Mouse (Mus musculus) heart, postnatal 0 days (tissue): Measurements from ENCODE around the gene Slc39a11. TPM values are rescaled to one million over a fixed set of nuclear protein-coding genes. Genes with fewer than 3 reads are reported as not detected.

Experiments
- ATAC-seq: fragments of 200-750 bp; cut with Nextera tagmentation; 2 replicates; pipeline ENCODE4 v1.8.0; 2017; ENCODE audit warnings: low read depth, moderate number of reproducible peaks, moderate library complexity; ENCODE audit not compliant: insufficient read depth
- DNase-seq: peaks from one replicate; pipeline ENCODE4 v3.0.0-alpha.2; 2016; ENCODE audit warnings: low spot score
- H3K27ac ChIP-seq: fragments of 300-500 bp; sonication (generic); 2 replicates; pipeline ENCODE4 v1.5.1; 2014; ENCODE audit warnings: low read depth, mild to moderate bottlenecking
- H3K27me3 ChIP-seq: fragments of 300-500 bp; sonication (generic); 2 replicates; pipeline ENCODE4 v1.6.1; 2014; ENCODE audit warnings: low read length, mixed read lengths; ENCODE audit not compliant: control insufficient read depth, insufficient read depth
- H3K36me3 ChIP-seq: fragments of 300-500 bp; sonication (generic); replicated peaks from 2 replicates; pipeline ENCODE4 v1.6.1; 2014; ENCODE audit warnings: low read length, mixed read lengths; ENCODE audit not compliant: control insufficient read depth, insufficient read depth
- H3K4me1 ChIP-seq: fragments of 300-500 bp; sonication (generic); 2 replicates; pipeline ENCODE4 v1.6.1; 2014; ENCODE audit warnings: antibody characterized with exemption; ENCODE audit not compliant: control insufficient read depth, insufficient read depth
- H3K4me2 ChIP-seq: fragments of 300-500 bp; sonication (generic); 2 replicates; pipeline ENCODE4 v1.6.1; 2014; ENCODE audit warnings: low read depth, mild to moderate bottlenecking, low read length, moderate library complexity
- H3K4me3 ChIP-seq: fragments of 300-500 bp; sonication (generic); 2 replicates; pipeline ENCODE4 v1.5.1; 2014; ENCODE audit warnings: low read depth, low read length
- H3K9ac ChIP-seq: fragments of 300-500 bp; sonication (generic); replicated peaks from 2 replicates; pipeline ENCODE4 v1.6.1; 2014; ENCODE audit warnings: low read depth, low read length, mixed read lengths
- H3K9me3 ChIP-seq: fragments of 300-500 bp; sonication (generic); replicated peaks from 2 replicates; pipeline ENCODE4 v1.6.1; 2016; ENCODE audit warnings: low read length; ENCODE audit not compliant: control insufficient read depth
- CTCF ChIP-seq: IDR thresholded peaks from 2 replicates; pipeline ENCODE4 v1.5.1; 2016; ENCODE audit warnings: antibody characterized with exemption, control low read depth, low read depth
- EP300 ChIP-seq: IDR thresholded peaks from 2 replicates; pipeline ENCODE4 v1.6.1; 2016; ENCODE audit warnings: antibody characterized with exemption, low read depth
- WGBS: fragments of 180-500 bp; shearing (Covaris S2); extraction: QIAGEN DNeasy Blood & Tissue Kit; methylation state at CpG from one replicate; pipeline ENCODE4 v1.1.7; 2014; 5-methylcytosine and 5-hydroxymethylcytosine counted together
- polyA plus RNA-seq: library from polyadenylated mRNA; unstranded; fragments of >200 nt; fragmentation: Nextera tagmentation; extraction: Ambion mirVana; gene quantifications from 2 replicates; pipeline ENCODE4 v1.2.1, GENCODE M21; 2015
- total RNA-seq: library from RNA; depleted of rRNA; stranded (reverse); fragments of >200 nt; gene quantifications from 2 replicates; pipeline ENCODE4 v1.2.3, GENCODE M21; 2014; ENCODE audit warnings: low replicate concordance

The Slc39a11 gene
- total and polyA plus RNA-seq, 2 experiments from 2014 or later: 8.6 to 16.3 TPM

GRCm38 (mm10) chr11:113436299-113436698, 213.6 kb downstream of the Slc39a11 start:
- WGBS: 87% methylated on average over 6 of the region's 6 CpGs
- no peak for ATAC-seq

GRCm38 (mm10) chr11:113435696-113436095, 214.2 kb downstream of the Slc39a11 start:
- Histone ChIP-seq H3K27ac (no peak overlapping the region), H3K9me3 (peaks cover under 1% of the 10 kb centered on the region; the same call in 1 of the 2 replicates), H3K4me2 (no peak overlapping the region), H3K4me3 (no peak overlapping the region), H3K9ac (no peak overlapping the region), H3K27me3 (no peaks in the 10 kb centered on the region), H3K4me1 (peaks cover 9% of the 10 kb centered on the region; the same call in 1 of the 2 replicates), H3K36me3 (no peaks in the 10 kb centered on the region)
- WGBS: 68% methylated on average over 5 of the region's 5 CpGs
- DNase-seq (no peak), ATAC-seq (no peak; the same call in 1 of the 2 replicates)
- TF ChIP-seq CTCF: no peak

More at GRCm38 (mm10) chr11:113436299-113436698, 213.6 kb downstream of the Slc39a11 start:
- no peak overlapping the region for H3K27ac ChIP-seq
- no peak overlapping the region for H3K9ac ChIP-seq
- no peak for DNase-seq
- no peaks in the 10 kb centered on the region for H3K27me3 ChIP-seq
- H3K9me3 ChIP-seq: peaks cover 6% of the 10 kb centered on the region
- no peak overlapping the region for H3K4me3 ChIP-seq
- H3K4me2 ChIP-seq: no peak overlapping the region
- no peaks in the 10 kb centered on the region for H3K36me3 ChIP-seq
- peaks cover 9% of the 10 kb centered on the region; the same call in 1 of the 2 replicates for H3K4me1 ChIP-seq
- TF ChIP-seq CTCF (no peak), EP300 (no peak)

- no peak for DNase-seq
- no peak for TF ChIP-seq CTCF
- no peak for TF ChIP-seq EP300
- H3K9me3 ChIP-seq: no peaks in the 10 kb centered on the region
- no peaks in the 10 kb centered on the region for H3K36me3 ChIP-seq
- no peaks in the 10 kb centered on the region for H3K27me3 ChIP-seq
- H3K4me1 ChIP-seq: peaks cover 9% of the 10 kb centered on the region; the same call in 1 of the 2 replicates
- H3K27ac ChIP-seq: no peak overlapping the region
- 76% methylated on average over 7 of the region's 7 CpGs for WGBS
- H3K4me3 ChIP-seq: no peak overlapping the region
- ATAC-seq: no peak
- no peak overlapping the region for H3K9ac ChIP-seq
- H3K4me2 ChIP-seq: no peak overlapping the region
Observed at GRCm38 (mm10) chr11:113431161-113431560, 218.7 kb downstream of the Slc39a11 start.

- no peak for DNase-seq
- H3K36me3 ChIP-seq: no peaks in the 10 kb centered on the region
- ATAC-seq: no peak
Observed at GRCm38 (mm10) chr11:113425882-113426281, 224.0 kb downstream of the Slc39a11 start.

GRCm38 (mm10) chr11:113425454-113425853, 224.4 kb downstream of the Slc39a11 start:
- ATAC-seq (no peak), DNase-seq (no peak)
- TF ChIP-seq EP300 (no peak), CTCF (no peak)
- H3K4me2 ChIP-seq: no peak overlapping the region
- no peak overlapping the region for H3K27ac ChIP-seq
- H3K27me3 ChIP-seq: no peaks in the 10 kb centered on the region
- WGBS: 63% methylated on average over 3 of the region's 3 CpGs
- H3K4me3 ChIP-seq: no peak overlapping the region
- no peaks in the 10 kb centered on the region for H3K9me3 ChIP-seq
- no peaks in the 10 kb centered on the region for H3K4me1 ChIP-seq
- no peak overlapping the region for H3K9ac ChIP-seq
- H3K36me3 ChIP-seq: no peaks in the 10 kb centered on the region

More at GRCm38 (mm10) chr11:113425882-113426281, 224.0 kb downstream of the Slc39a11 start:
- H3K4me2 ChIP-seq: no peak overlapping the region
- no peaks in the 10 kb centered on the region for H3K4me1 ChIP-seq
- no peak for TF ChIP-seq EP300
- no peak for TF ChIP-seq CTCF
- 62% methylated on average over 9 of the region's 9 CpGs for WGBS
- no peak overlapping the region for H3K4me3 ChIP-seq
- no peaks in the 10 kb centered on the region for H3K27me3 ChIP-seq
- H3K9me3 ChIP-seq: no peaks in the 10 kb centered on the region
- no peak overlapping the region for H3K27ac ChIP-seq
- H3K9ac ChIP-seq: no peak overlapping the region

GRCm38 (mm10) chr11:113424765-113425164, 225.1 kb downstream of the Slc39a11 start:
- Histone ChIP-seq H3K27me3 (no peaks in the 10 kb centered on the region), H3K9ac (no peak overlapping the region), H3K4me3 (no peak overlapping the region), H3K27ac (no peak overlapping the region), H3K4me1 (no peaks in the 10 kb centered on the region), H3K36me3 (no peaks in the 10 kb centered on the region), H3K9me3 (no peaks in the 10 kb centered on the region), H3K4me2 (no peak overlapping the region)
- no peak for ATAC-seq
- 79% methylated on average over 3 of the region's 4 CpGs for WGBS
- TF ChIP-seq EP300 (no peak), CTCF (no peak)
- DNase-seq: no peak
